Mouse (Mus musculus) forebrain, embryonic 10.5 days (tissue): ENCODE results near the gene Lgals7. TPM values are rescaled to one million over a fixed set of nuclear protein-coding genes. Genes with fewer than 3 reads are reported as not detected.
A peak's percentile ranks its signal among the peaks of the same experiment; 100 is the strongest.

Source experiments
- DNase-seq: peaks from one replicate; pipeline ENCODE4 v3.0.0-alpha.2; 2017; ENCODE audit warnings: low spot score; ENCODE audit errors: extremely low spot score
- H3K27ac ChIP-seq: fragments of 300-500 bp; sonication (generic); 2 replicates; pipeline ENCODE4 v1.5.1; 2016; ENCODE audit warnings: mild to moderate bottlenecking
- H3K27me3 ChIP-seq: fragments of 300-500 bp; sonication (generic); 2 replicates; pipeline ENCODE4 v1.6.1; 2016; ENCODE audit warnings: mild to moderate bottlenecking; ENCODE audit not compliant: poor library complexity, severe bottlenecking
- H3K36me3 ChIP-seq: fragments of 300-500 bp; sonication (generic); replicated peaks from 2 replicates; pipeline ENCODE4 v1.6.1; 2016; ENCODE audit warnings: mild to moderate bottlenecking, moderate library complexity
- H3K4me1 ChIP-seq: fragments of 300-500 bp; sonication (generic); 2 replicates; pipeline ENCODE4 v1.6.1; 2016
- H3K4me3 ChIP-seq: fragments of 300-500 bp; sonication (generic); 2 replicates; pipeline ENCODE4 v1.5.1; 2016; ENCODE audit warnings: mild to moderate bottlenecking, moderate library complexity
- H3K9me3 ChIP-seq: fragments of 300-500 bp; sonication (generic); 2 replicates; pipeline ENCODE4 v1.6.1; 2016; ENCODE audit warnings: mild to moderate bottlenecking, moderate library complexity
- WGBS: fragments of 180-500 bp; shearing (Covaris S2); methylation state at CpG from one replicate; pipeline ENCODE4 v1.1.7; 2016; 5-methylcytosine and 5-hydroxymethylcytosine counted together
- polyA plus RNA-seq: library from polyadenylated mRNA; unstranded; fragments of >200 nt; fragmentation: Nextera tagmentation; extraction: Ambion mirVana; gene quantifications from 2 replicates; pipeline ENCODE4 v1.2.1, GENCODE M21; 2016

Gene Lgals7
- polyA plus RNA-seq, result 0.26 and 0.42 TPM in 2 replicates

DNA sequence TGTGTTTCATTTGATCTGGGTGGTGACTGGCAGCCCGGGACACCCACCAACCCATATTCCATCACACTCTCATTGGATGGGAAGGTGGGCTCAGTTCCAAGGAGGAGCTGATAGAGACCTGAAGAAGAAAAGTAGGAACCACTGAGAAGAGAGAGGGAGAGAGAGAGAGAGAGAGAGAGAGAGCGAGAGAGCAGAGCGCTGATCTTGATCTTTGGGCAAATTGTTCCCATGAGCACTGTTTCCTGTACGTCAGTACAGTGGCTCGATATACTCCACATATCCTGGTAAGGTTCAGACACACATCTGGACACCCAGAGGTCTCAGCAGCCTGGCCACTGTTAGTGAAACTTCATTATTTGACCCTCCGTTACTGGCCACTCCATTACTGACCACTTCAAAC is at the start of gene Lgals7:
Gene Lgals7, plus strand, starts transcription at position 314 of the 400 bp plus-strand sequence.
- Histone ChIP-seq H3K4me1 (peaks cover 32% of the 10 kb centered on the region), H3K27ac (peak within 1 kb of the TSS; percentile 40), H3K36me3 (no peaks in the 10 kb centered on the region), H3K9me3 (peaks cover 11% of the 10 kb centered on the region; the same call in 1 of the 2 replicates), H3K27me3 (peaks cover 10% of the 10 kb centered on the region; the same call in 1 of the 2 replicates), H3K4me3 (no peak within 1 kb of the TSS; the same call in 1 of the 2 replicates)
- no peak for DNase-seq
- 94% methylated on average over 6 of the region's 6 CpGs for WGBS

DNA sequence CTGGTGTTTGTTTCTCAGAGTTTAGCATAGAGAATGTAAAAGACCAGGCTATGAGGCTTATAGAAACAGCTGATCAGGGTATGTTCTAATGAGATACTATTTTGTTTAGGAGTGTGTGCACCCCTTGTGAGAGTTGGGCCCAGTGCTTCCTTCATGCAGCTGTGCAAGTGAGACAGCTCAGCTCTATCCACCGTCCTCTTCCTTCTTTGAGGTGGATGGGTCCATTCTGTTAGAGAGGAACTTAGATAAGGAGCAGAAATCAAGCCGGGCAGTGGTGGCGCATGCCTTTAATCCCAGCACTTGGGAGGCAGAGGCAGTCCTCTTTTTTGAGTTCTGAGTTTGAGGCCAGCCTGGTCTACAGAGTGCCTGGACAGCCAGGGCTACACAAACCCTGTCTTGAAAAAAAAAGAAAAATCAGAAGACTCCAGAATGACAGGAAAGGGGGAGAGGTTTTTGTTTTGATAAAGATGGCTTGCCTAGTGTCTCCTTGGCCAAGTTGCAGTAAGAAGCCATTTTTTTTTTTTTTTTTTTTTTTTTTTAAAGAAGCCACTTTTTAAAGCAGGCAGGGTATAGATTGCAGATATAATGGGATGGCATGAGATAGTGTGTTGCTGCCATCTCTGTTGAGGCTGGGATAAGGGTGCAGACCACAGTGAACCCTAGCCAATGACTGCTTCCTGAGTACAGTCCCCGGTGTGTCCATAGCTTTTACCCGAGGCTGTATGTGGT is 49.2 kb upstream of the Lgals7 start:
- H3K27ac ChIP-seq, result no peak overlapping the region
- no peak for DNase-seq
- no peak overlapping the region for H3K4me3 ChIP-seq
- H3K4me1 ChIP-seq, result peaks cover 75% of the 10 kb centered on the region
- 89% methylated on average over 5 of the region's 5 CpGs for WGBS
- no peaks in the 10 kb centered on the region for H3K27me3 ChIP-seq
- peaks cover 78% of the 10 kb centered on the region for H3K36me3 ChIP-seq
- H3K9me3 ChIP-seq, result no peaks in the 10 kb centered on the region

GRCm38 (mm10) chr7:28815230-28815629 is 48.4 kb upstream of the Lgals7 start:
- Histone ChIP-seq H3K9me3 (no peaks in the 10 kb centered on the region), H3K27ac (no peak overlapping the region), H3K27me3 (no peaks in the 10 kb centered on the region), H3K4me3 (0 out of 2 replicates have a peak overlapping the region, but pooled peaks have one; percentile 1), H3K4me1 (peaks cover 81% of the 10 kb centered on the region), H3K36me3 (peaks cover 86% of the 10 kb centered on the region)
- no peak for DNase-seq
- 95% methylated on average over 9 of the region's 9 CpGs for WGBS

GRCm38 (mm10) chr7:28816201-28816600 is 47.5 kb upstream of the Lgals7 start:
- peaks cover 95% of the 10 kb centered on the region for H3K36me3 ChIP-seq
- DNase-seq, result no peak
- WGBS, result 89% methylated on average over 9 of the region's 9 CpGs
- H3K9me3 ChIP-seq, result no peaks in the 10 kb centered on the region
- peaks cover 91% of the 10 kb centered on the region for H3K4me1 ChIP-seq
- H3K4me3 ChIP-seq, result peak overlapping the region; percentile 24
- no peaks in the 10 kb centered on the region for H3K27me3 ChIP-seq
- H3K27ac ChIP-seq, result no peak overlapping the region

DNA sequence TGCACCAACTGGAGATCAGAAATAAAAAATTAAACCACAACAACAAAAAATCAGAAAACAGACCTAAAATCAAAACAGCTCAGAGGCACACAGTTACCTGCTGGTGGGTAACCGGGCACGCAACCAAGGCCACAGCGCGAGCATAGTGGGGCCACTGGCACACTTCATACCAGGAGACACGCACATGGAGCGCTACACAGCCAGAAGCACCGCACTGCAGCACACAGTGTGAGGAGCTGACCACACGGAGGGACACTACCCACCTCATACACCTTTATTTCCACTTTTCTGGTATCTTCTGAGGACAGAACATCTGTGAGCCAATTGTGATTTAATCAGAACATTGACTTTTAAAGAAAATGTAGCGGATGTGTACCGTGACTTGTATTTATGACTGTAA is 46.7 kb upstream of the Lgals7 start:
- Histone ChIP-seq H3K9me3 (no peaks in the 10 kb centered on the region), H3K36me3 (peaks cover 99% of the 10 kb centered on the region), H3K4me3 (peak overlapping the region; percentile 24), H3K27me3 (no peaks in the 10 kb centered on the region), H3K4me1 (peaks cover 93% of the 10 kb centered on the region), H3K27ac (no peak overlapping the region)
- 95% methylated on average over 10 of the region's 10 CpGs for WGBS
- DNase-seq, result no peak

GRCm38 (mm10) chr7:28817524-28817923 is 46.1 kb upstream of the Lgals7 start:
- no peak overlapping the region for H3K27ac ChIP-seq
- 81% methylated on average over 6 of the region's 6 CpGs for WGBS
- H3K9me3 ChIP-seq, result no peaks in the 10 kb centered on the region
- peaks cover 99% of the 10 kb centered on the region for H3K36me3 ChIP-seq
- H3K27me3 ChIP-seq, result no peaks in the 10 kb centered on the region
- H3K4me3 ChIP-seq, result peak overlapping the region; percentile 24; the same call in 1 of the 2 replicates
- peaks cover 87% of the 10 kb centered on the region for H3K4me1 ChIP-seq
- DNase-seq, result no peak

DNA sequence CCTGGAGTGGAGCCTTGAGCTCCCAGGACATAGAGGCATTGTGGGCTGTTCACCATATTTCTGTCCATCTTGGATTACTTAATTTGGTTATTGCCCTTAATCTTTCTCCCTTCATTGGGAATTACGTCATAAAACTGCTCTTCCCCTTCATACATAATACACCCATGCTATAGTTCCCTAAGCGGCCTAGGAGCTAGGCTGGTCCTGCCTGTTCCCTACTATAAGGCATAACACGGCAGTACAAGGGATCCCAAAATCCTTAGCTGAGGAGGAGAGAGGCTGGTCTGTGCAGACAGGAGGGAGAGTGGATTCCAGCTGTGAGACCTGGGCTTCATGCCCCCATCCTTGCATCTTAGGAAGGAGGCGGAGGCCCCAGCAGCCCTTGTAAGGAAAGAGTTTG is 45.7 kb upstream of the Lgals7 start:
- WGBS, result 90% methylated on average over 4 of the region's 4 CpGs
- Histone ChIP-seq H3K9me3 (no peaks in the 10 kb centered on the region), H3K4me3 (peak overlapping the region; percentile 24; the same call in 1 of the 2 replicates), H3K27me3 (no peaks in the 10 kb centered on the region), H3K4me1 (peaks cover 83% of the 10 kb centered on the region), H3K27ac (no peak overlapping the region), H3K36me3 (peaks cover 99% of the 10 kb centered on the region)
- no peak for DNase-seq

GRCm38 (mm10) chr7:28818436-28818835 is 45.2 kb upstream of the Lgals7 start:
- WGBS, result 90% methylated on average over 18 of the region's 18 CpGs
- peaks cover 99% of the 10 kb centered on the region for H3K36me3 ChIP-seq
- peak overlapping the region; percentile 44; the same call in 1 of the 2 replicates for H3K27ac ChIP-seq
- H3K4me1 ChIP-seq, result peaks cover 78% of the 10 kb centered on the region
- H3K4me3 ChIP-seq, result peak overlapping the region; percentile 24; the same call in 1 of the 2 replicates
- H3K27me3 ChIP-seq, result no peaks in the 10 kb centered on the region
- DNase-seq, result no peak
- H3K9me3 ChIP-seq, result no peaks in the 10 kb centered on the region

- WGBS, result 94% methylated on average over 4 of the region's 4 CpGs
- H3K27me3 ChIP-seq, result no peaks in the 10 kb centered on the region
- DNase-seq, result no peak
- H3K27ac ChIP-seq, result no peak overlapping the region
- H3K9me3 ChIP-seq, result no peaks in the 10 kb centered on the region
- peaks cover 95% of the 10 kb centered on the region for H3K36me3 ChIP-seq
- no peak overlapping the region for H3K4me3 ChIP-seq
- H3K4me1 ChIP-seq, result peaks cover 73% of the 10 kb centered on the region
Observed at GRCm38 (mm10) chr7:28818861-28819452, 44.7 kb upstream of the Lgals7 start.

- 90% methylated on average over 4 of the region's 4 CpGs for WGBS
- Histone ChIP-seq H3K9me3 (no peaks in the 10 kb centered on the region), H3K27ac (peak overlapping the region; percentile 59; the same call in 1 of the 2 replicates), H3K36me3 (peaks cover 89% of the 10 kb centered on the region), H3K27me3 (no peaks in the 10 kb centered on the region), H3K4me3 (peak overlapping the region; percentile 4; the same call in 1 of the 2 replicates), H3K4me1 (peaks cover 69% of the 10 kb centered on the region)
- no peak for DNase-seq
Observed at GRCm38 (mm10) chr7:28819571-28819970, 44.1 kb upstream of the Lgals7 start.

GRCm38 (mm10) chr7:28820358-28821260 is 43.0 kb upstream of the Lgals7 start:
- peaks cover 78% of the 10 kb centered on the region for H3K36me3 ChIP-seq

GRCm38 (mm10) chr7:28821261-28821831 is 42.3 kb upstream of the Lgals7 start:
- DNase-seq, result no peak
- H3K4me3 ChIP-seq, result no peak overlapping the region
- H3K4me1 ChIP-seq, result peaks cover 67% of the 10 kb centered on the region
- no peaks in the 10 kb centered on the region for H3K27me3 ChIP-seq
- 88% methylated on average over 10 of the region's 10 CpGs for WGBS
- H3K9me3 ChIP-seq, result no peaks in the 10 kb centered on the region
- peak overlapping the region; percentile 59 for H3K27ac ChIP-seq
- H3K36me3 ChIP-seq, result peaks cover 71% of the 10 kb centered on the region

More at GRCm38 (mm10) chr7:28820358-28821260, 43.0 kb upstream of the Lgals7 start:
- H3K4me1 ChIP-seq, result peaks cover 67% of the 10 kb centered on the region
- WGBS, result 59% methylated on average over 12 of the region's 12 CpGs
- no peaks in the 10 kb centered on the region for H3K9me3 ChIP-seq
- no peak for DNase-seq
- peak overlapping the region; percentile 1; the same call in 1 of the 2 replicates for H3K4me3 ChIP-seq
- H3K27me3 ChIP-seq, result no peaks in the 10 kb centered on the region
- H3K27ac ChIP-seq, result peak overlapping the region; percentile 59
